Mouse (Mus musculus) hindlimb bud, embryonic 11.5 days (tissue): ENCODE data around the gene Elane.

ENCODE experiments used
- DNase-seq: peaks from one replicate; pipeline ENCODE4 v3.0.0-alpha.2; 2012; ENCODE audit warnings: low read depth, low spot score; ENCODE audit errors: extremely low spot score

Elane gene

DNA sequence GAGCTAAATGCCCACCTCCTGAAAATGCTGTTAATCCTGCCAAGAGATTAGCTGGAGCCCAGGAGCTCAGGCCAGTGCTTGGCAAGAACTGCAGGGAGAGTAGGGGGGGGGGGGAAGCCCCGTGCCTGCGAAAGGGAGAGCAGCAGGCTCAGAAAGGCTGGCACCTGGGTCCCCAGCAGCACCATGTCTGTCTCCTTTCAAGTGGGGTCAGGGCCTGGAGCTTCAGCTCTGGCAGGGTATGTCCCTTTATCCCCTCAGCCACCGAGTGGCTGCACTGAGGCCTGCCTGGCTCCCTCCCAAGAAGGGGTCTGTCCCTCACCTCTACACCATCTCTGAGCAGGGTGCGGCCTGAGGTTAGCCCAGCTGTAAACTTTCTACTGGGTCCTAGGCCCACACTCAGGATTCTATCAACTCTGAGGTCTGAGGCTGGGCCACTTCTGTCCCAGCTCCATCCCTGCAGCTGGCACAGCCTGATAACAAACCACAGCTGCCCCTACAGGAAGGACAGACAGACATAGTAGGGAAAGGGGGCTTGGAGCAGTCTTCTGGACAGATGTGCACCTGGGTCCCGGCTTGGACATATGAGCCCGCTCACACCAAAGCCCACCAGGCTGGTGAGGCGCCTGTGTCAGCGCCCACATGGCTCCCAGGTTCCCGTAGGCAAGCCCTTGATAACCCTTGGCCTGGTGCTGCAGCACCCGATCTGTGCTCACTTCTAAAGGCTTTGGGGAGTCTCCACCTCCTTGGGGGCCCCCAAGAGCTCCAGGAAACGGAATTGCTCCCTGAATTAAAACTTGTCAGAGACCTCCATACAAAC is 28.3 kb downstream of the Elane start:
- no peak for DNase-seq

DNA sequence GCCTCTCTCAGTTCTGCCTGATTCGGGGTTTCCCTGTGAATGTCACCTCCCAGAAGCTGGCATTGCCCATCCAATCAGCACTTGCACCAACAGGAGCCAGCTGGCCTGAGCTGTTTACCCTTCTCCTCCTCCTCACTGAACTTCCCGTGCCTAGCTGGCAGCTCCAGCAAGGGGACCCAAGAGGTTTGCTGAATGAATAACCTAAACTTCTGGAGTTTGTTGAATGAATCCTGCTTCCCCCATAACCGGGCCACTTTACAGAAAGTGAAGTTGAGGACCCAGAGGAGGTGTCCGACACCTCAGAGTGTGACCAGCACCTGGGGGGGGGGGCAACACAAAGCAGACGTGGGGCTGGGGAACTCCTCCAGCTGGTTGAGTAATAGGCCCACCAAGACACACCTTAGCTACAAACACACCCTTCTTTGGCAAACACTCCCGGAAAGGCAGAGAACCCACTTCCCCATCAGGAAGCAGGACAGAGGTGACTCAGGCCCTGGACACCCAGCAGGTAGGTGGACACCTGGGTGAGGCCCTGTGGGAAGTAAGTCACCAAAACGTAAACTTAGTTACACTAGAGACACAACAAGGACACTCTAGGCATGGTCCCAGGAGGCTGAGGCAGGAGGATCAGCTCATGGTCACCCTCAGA is 29.0 kb downstream of the Elane start:
- DNase-seq, result no peak

DNA sequence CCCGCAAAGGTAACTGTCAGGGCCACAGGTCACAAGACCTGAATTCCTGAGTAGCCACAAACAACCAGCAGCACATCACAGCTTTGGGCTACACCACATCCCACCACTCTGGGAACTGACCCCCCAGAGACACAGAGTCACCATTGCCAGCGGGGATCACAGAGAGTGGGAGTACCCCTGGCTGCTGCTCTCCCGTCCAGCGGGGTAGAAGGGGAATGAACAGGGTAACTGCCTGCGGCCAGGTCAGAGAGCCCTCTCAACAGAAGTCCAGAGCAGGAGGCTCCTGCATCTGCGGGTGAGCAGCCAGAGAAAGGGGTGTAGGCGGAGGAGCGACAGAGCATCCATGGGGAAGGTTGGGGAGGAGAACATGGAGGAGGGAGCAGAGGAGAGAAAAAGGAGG is 30.0 kb downstream of the Elane start:
- no peak for DNase-seq

DNA sequence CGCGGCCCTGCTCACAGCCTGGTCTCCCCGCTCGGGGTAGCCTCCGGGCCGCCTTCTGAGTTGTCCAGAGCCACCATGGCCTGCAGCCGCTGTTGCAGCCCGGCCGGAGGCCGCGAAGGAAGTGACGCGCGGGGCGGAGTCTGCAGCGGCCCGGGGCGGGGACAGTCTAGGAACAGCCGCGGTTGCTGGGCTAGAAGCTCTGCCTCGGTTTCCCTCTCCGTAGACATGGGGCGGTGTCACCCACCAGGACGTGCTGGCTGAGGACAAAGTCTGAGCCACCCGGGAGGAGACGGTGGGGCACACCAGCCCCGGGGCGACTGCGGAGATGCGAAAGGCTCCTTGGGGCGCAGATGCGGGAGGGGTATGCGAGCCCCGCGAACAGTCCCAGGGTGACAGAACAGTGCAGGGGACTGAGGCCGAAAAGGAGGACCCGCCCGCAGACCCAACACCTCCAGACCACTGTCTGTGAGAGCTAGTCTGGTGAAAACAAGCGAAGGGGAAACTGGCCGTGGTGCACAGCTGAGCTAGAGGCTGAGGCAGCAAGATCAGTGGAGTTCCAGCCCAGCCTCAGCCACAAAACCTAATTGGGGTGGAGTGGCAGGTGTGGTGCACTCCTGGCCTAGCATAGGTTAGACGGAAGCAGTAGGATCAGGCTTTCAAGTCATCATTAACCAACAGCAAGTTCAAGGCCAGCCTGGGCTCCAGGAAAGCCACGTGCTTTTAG is 30.9 kb downstream of the Elane start, which contains the start of gene Kiss1r:
Gene Kiss1r (plus strand): TSS at position 164 of the 724 bp plus-strand sequence.
- DNase-seq, result no peak

DNA sequence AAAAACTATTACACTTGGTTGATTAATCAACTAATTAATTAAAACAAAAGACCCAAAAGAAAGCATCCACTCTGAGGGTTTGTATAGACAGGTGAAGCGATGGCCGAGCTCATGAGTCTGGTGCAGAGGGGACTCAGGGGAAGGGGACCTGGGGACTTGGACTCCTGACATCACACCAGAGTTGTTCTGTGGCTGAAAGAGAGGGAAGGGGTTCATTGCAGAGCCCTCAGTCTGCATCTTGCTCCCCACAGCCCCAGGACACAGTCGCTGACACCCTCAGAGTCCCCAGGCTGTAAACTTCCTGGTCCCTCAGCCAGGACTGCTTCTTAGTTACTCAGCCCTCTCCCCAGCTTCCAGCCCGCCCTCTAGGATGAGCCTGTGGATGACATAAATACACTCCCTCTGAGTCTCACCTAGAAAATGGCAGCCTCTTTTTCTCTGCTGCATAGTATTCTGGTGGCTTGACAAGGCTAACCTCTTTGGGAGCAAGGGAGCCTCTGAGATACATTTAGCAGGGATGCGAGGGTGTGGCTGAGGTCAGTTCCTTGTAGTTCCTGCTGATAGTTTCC is 31.6 kb downstream of the Elane start:
- no peak for DNase-seq

DNA sequence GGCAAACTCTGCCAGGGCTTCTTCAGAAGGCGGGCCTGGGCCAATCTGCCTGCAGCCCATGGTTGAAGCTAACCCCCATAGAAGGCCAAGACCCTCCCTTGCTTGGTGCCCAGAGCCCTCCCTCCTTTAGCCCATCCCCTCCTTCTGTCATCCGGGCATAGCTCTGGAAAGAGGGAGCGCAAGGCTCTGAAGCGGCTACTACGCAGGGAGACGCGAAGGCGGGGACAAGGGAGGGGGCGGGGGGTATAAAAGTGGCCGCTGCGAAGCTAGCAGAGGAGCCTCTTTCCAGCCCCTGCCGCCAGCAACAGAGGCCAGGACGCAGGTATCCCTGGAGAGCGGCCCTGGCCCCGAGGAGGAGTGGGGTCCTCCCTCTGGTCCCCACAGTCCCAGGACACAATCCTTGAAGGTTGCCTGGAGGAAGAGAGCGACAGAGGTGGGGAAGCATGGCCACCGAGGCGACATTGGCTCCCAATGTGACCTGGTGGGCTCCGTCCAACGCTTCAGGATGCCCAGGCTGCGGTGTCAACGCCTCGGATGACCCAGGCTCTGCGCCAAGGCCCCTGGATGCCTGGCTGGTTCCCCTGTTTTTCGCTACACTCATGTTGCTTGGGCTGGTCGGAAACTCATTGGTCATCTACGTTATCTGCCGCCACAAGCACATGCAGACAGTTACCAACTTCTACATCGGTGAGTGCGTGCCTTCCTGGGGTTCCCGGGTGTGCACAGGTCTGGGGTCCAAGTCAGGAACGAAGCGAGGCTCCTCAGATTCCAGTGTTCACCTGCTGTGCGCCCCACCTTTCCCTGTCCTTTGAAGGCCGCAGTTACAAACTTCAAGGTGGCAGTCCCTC is 32.4 kb downstream of the Elane start:
- DNase-seq, result no peak

DNA sequence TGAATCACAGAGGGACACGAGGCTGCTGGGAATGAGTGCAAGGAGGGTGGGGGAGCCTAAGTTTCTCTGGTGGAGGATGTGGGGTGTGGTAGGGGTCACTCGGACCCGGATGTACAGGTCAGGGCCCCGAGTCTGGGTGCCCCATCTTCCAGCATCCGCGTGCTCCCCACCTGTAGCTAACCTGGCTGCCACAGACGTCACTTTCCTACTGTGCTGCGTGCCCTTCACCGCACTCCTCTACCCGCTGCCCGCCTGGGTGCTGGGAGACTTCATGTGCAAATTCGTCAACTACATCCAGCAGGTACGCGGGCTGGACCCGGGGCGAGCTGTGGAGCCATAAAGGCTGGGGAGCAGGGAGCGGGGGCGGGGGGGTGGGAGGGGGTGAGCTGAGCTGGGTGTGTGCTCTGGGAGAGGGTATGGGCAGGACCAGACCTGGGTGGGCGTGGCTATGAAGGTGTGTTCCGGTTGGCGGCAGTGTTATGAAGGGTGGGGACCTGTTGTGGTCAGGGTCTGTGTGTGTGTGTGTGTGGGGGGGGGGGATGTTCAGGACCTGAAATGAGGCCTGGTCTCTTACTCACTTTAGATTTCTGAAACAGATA is 33.3 kb downstream of the Elane start:
- no peak for DNase-seq

DNA sequence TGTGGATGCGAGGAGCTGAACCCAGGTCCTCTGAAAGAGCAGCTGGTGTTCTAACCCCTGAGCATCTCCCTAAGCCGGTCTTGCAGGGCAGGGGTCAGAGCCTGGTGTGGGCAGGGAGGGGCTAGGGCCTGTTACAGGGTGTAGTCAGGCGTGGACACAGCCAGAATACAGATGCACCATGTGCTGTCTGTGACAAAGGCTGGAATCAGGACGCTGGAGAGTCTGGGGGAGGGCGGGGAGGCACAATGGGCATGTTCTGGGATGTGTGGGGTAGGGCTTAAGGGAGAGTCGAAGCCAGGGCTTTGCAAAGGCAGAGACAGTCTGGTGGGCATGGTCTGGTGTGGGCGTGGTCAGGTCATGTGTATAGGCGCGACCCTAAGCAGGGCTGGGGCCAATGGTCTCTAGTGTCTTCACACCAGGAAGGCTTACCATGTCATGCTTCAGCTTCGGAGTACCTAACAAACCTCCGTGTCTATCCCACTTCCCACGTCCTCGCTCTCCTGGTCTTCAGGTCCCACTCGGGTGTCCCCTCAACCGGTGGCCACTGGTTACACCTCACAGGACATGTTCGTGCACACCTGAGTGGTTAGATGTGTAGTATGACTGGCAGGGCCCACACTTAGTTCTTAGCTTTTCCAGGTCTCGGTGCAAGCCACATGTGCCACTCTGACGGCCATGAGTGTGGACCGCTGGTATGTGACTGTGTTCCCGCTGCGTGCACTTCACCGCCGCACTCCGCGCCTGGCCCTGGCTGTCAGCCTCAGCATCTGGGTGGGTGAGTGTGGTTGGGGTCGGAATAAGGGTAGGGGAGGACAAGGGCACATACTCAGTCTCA is 34.2 kb downstream of the Elane start:
- DNase-seq, result no peak

DNA sequence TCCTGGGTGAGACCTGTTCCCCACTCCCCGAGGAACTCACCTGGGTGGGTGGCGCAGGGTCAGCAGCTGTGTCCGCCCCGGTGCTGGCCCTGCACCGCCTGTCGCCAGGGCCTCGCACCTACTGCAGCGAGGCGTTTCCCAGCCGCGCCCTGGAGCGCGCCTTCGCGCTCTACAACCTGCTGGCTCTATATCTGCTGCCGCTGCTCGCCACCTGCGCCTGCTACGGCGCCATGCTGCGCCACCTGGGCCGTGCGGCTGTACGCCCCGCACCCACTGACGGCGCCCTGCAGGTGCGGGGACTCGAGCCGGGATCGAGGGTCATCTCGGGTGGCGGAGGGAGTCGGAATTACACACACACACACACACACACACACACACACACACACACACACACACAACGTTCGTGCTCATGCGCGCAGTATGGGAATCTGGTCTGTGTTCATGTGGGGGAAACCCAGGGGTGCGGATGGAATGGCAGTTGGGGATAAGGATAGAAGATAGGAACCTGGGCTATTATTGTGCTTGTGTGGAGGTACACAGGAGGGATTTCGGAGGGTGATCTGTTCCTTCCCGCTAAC is 35.0 kb downstream of the Elane start, which contains the start of gene R3hdm4:
Gene R3hdm4 (minus strand): TSS at position 251 of the 578 bp plus-strand sequence.
- no peak for DNase-seq

DNA sequence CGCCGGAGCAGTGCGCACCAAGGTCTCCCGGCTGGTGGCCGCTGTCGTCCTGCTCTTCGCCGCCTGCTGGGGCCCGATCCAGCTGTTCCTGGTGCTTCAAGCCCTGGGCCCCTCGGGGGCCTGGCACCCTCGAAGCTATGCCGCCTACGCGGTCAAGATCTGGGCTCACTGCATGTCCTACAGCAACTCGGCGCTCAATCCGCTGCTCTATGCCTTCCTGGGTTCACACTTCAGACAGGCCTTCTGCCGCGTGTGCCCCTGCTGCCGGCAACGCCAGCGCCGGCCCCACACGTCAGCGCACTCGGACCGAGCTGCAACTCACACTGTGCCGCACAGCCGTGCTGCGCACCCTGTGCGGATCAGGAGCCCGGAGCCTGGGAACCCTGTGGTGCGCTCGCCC is 35.5 kb downstream of the Elane start:
- no peak for DNase-seq

DNA sequence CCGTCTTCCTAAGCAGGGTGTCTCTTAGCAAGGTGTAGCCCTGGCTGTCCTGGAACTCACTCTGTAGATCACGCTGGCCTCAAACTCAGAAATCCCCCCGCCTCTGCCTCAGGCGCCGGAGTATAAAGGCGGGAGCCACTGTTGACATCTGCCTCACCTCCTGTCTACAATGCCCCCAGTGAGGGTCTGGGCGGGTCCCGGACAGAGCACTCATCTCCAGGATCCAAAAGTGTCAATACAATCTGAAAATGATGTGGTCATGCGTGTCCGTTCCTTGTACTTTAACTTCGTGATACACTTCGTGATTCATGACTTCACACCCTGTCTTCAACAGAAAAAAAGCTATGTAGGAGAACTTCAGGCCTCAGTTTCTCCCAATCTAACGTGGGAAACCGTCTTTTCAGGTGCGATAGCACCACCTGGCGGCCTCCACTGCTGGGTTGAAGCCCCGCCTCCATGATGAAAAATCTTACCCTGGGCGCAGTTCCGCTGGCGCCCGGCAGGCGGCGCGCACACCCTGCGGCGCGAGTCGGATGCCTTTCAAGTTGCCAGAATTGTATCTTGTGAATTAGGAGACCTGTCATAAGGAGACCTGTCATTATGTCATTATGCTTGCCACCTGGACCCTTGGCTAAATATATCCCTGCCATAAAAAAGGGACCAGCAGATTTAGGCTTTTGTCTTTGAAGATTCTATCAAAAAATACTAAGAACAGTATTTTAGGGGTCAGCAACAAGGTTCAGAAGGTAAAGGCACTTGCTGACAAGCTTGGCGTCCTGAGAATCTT is 39.1 kb downstream of the Elane start:
- peak; percentile 67 for DNase-seq

DNA sequence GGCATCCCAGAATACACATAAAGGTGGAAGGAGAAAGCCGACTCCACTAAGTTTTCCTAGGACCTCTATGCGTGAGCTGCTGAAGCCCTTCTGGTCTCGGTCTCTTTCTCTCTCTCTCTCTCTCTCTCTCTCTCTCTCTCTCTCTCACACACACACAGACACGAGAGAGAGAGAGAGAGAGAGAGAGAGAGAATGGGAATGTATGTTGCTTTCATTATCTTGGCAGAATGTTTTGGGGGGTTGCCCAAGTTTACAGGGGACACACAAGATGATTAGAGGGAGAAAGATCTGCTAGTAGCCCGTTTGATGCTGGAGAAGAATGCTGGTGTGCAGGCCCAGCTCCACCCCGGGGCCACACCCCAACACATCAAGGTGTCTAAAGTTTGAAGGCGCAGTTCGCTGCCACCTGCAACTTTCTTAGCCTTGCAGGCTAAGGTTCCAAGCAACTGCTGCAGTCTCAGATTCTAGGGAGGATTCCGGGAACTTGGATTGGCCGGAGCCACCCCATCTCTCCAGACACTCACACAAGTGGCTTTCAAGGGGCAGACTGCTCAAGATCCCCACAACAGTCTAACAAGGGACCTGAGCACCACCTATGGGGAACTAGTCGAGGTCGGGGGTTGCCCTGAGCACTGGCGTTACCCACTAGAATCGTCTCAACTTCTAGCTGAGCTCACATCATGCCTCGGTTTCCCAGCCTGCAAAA is 39.9 kb downstream of the Elane start:
- DNase-seq, result no peak

DNA sequence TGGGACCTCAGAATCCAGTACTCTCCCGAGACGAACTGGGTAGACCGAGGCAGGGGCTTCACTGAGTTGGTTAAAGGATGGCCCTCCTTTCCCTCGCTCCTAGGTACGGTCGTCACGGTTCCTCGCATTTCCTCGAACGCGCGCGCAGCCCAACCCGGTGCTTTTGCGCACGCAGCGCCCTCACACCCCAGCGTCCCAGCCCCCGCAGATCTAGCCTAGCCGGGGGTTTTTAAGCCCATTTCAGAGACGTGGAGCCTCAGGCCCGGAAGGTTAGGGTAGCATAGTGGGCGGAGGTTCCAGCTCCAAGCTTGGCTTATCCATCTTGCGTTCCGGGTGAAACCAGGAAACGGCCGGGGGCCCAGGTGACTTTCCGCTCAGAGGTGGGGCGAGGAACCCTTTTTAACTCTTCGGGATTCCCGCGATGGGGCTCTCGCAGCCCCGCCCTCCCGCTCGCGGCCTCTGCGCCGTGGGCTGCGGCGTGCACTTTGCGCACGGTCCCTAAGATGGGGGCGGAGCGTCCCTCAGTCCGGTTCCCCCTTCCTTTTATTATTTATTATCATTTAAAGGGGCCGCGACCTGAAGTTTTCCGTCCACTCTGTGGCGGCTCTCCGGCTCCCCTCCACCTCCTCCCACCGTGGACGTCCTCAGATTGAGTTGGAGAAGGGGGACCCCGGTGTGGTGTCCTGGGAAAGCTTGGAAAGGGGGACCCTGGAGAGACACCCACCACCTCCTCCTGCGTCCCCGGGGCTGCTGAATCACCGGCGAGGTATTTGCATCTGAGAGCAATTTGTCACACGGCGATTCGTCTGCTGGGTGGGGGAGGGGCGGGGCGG is 40.7 kb downstream of the Elane start, which contains the start of gene Arid3a:
Gene Arid3a (plus strand): TSS at position 553 of the 833 bp plus-strand sequence.
- peak; percentile 79 for DNase-seq

DNA sequence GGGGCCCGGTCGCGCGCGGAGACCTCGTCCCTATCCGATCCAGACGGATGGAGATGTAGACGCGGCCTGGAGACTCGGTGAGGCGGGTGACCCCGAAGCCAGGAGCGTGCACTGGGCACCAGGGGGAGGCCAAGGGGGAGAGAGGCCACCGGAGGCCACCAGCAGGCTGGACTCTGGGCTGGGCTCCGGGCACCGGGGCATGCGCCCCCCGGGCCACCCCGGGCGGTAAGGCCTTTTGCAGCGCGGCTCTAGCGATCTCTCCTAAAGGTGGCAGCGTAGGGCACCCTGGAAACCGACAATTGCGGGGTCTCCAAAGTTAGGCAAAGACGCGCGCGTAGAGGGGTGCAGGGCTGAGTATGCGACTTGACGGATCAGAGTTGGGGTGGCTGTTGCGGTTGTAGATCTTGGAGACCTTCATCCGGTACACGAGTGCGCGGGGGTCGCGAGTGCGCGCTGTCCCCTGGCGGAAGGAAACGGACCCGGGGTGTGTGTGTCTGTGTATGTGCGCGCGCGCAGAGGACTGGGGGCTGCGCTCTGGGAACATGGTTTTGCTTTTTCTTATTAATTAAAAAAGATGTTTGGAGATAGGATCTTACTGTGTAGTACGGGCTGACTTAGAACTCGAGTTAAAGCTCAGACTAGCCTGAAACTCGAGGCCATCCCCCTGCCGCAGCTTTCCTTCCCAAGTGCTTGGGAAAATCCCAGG is 41.4 kb downstream of the Elane start:
- DNase-seq, result no peak

DNA sequence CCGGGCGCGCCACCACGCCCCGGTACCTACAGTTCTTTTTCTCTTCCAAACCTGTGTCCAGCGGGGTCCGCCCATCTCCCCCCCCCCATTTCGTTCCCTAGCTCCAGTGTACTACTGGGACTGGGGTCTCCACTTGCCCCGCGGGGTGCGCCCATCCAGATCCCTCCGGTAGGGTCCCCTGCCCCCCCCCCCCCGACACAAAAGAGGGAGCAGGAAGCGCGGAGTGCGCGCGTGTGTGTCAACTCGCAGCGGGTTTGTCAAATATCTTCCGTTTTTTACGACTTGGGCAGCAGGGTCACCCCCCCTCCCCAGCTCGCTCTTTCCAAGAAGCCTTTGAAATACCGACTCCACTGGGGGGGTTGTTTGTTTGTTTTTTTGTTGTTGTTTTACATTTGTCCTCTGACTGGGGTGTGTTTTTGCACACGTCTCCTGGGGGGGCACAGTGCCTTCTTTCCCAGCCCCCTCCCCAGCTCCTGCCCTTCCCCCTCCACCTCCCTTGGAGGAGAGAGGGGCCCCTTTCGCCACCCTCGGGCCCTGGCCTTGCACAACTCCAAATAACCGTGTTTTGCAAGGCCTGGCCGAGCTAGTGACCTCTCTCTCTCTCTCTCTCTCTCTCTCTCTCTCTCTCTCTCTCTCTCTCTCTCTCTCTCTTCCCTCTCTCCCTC is 42.1 kb downstream of the Elane start:
- no peak for DNase-seq
